Mouse (Mus musculus): Measurements from ENCODE around the gene Clstn2. TPM values are rescaled to one million over a fixed set of nuclear protein-coding genes. Genes with fewer than 3 reads are reported as not detected.

The Clstn2 gene
- polyA plus RNA-seq, 1 experiment from 2014 or later, result 2.8 TPM

- ATAC-seq (ENCODE audit: low FRiP score), result no peak
- Histone ChIP-seq H3K4me2 (no peak overlapping the region), H3K9ac (no peak overlapping the region), H3K27ac (no peak overlapping the region), H3K36me3 (replicated peaks) (no peaks in the 10 kb centered on the region), H3K27me3 (no peaks in the 10 kb centered on the region), H3K4me3 (replicated peaks) (no peak overlapping the region), H3K9me3 (no peaks in the 10 kb centered on the region), H3K4me1 (no peaks in the 10 kb centered on the region)
- WGBS, result 81% methylated on average over 6 of the region's 6 CpGs
These were observed 617.9 kb downstream of the Clstn2 start for GRCm38 (mm10) chr9:97414876-97415668.

GRCm38 (mm10) chr9:97408142-97408541 lies 624.8 kb downstream of the Clstn2 start:
- 77% methylated on average over 2 of the region's 2 CpGs for WGBS
- Histone ChIP-seq H3K4me2 (no peak overlapping the region), H3K36me3 (replicated peaks) (no peaks in the 10 kb centered on the region), H3K9ac (no peak overlapping the region), H3K4me1 (no peaks in the 10 kb centered on the region), H3K27me3 (no peaks in the 10 kb centered on the region), H3K4me3 (replicated peaks) (no peak overlapping the region), H3K9me3 (no peaks in the 10 kb centered on the region), H3K27ac (no peak overlapping the region)
- no peak for ATAC-seq (ENCODE audit: low FRiP score)

Data from forebrain, embryonic 12.5 days (tissue).